Mouse (Mus musculus): ENCODE results near the gene Fxyd3.

The Fxyd3 gene

DNA sequence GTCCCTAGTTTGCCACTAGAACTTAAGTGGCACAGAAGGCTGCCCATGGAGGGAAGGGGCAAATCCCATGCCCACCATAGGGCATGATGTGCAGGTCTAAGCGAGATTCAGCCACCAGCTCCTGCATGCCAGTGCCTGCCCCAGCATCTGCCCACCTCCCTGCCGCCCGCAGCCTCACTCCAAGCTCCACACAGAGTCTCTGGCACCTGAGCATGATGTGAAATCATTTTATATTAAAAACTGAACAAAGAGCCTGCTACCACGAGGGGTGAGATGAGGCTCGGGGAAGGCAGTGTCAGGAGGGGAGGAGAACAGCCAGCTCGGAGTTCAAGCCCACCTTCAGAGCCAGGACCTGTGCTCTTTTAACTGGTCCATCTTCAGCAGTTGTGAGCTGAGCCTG, 6.2 kb downstream of the Fxyd3 start:
- DNase-seq, result no peak

DNA sequence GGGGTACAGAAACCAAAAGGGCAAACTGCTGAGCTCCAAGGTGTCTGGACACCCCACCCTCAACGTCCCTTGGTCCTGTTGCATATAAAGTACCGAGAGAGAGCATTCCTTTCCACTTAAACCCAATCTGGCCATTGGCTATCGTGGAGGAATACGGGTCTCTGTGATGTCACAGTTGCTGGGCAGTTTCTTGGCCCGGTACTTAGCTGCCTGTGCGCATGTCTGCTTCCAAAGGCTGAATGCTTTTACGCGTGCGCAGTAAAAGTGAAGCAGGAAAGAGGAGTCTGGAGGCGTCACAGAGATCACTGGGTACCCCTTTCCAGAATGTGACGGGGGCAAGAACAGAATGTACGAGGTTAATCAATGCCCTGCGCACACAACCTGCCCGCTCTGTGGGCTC, 7.0 kb downstream of the Fxyd3 start:
- DNase-seq, result no peak

DNA sequence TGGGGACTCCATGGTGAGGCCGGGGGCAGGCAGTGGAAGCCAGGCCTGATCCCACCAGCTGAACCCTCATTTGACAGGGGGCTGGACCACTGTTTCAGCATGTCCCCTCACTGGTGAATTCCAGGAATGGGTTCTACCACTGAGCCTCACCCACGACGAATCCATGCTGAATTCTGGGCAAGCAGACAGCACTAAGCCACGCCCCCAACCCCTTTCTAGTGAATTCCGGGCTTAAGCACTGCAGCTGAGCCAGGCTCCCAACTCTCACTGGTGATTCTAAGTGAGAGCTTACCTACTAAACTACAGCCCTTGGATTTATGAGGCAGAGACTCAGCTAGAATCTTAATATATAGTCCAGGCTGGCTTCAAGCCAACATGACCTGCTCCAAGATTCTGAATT, 8.7 kb downstream of the Fxyd3 start:
- DNase-seq, result peak in 1 of 2 experiments; percentile 49

DNA sequence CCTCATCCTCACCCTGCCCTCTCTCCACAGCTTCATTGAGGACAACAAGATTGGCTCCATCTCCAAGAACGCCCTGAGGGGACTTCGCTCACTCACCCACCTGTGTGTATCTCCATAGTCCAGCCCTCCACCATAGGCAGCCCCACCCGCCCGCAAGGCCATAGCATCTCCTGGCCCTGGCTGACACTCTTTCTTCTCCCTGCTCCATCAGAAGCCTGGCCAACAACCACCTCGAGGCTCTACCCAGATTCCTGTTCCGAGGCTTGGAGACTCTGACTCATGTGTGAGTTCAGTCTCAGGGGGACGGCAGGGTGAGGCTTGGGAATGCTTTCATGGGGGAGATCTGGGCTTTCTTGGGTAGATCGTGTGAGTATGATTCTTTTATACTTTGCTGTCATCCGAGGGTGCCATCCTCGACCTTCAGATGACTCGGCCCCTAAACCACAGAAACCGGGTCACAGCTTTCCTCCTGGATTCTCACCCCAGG, 13.4 kb downstream of the Fxyd3 start:
- DNase-seq, result no peak

DNA sequence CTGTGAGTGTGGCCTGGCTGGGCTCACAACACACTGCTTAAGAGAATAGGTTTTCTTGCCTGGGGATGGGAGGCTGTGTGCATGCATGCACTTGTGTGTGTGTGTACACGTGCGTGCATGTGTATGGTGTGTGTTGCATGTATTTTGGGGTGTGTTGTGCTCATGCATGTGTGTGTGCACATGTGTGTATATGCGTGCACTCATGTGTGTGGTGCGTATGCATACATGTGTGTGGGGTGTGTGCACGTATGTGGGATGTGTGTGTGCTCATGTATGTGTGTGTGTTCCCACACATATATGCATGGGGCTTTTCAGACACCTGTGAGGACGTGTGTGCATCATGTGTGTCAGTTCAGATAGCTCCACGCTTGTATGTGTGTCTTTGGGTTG, 15.9 kb downstream of the Fxyd3 start:
- DNase-seq, result peak in 1 of 2 experiments; percentile 20

DNA sequence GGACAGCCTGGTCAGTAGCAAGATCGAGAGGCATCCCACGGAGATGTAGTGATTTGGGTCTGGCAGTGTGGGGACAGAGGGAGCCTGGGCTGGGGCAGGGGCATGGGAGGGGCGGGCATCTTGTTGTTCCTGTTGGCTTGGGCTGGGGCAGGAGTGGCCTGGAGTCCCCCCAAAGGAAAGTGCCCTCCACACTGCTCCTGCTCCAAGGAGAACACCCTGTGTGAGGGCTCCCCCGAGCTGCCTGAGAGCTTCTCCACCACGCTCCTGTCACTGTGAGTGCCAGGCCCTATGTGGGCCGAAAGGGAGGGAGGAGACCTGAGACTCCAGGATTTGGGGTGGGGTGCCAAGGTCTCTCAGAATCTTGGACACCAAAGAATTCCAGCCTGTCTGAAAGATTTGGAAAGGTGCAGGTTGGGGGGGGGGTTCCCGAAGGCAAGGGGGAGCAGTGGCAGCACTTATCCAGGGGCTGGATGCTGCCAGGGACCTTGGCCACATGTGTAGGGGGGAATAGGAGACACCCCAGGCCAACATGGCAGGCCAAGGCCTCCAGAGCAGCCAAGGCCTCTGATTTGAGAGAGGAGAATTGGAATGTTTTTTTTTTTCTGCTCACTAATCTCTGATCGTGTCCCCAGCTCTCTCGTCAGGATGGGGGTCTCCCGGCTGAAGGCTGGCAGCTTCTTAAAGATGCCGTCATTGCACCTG, 16.4 kb downstream of the Fxyd3 start:
- no peak for DNase-seq

DNA sequence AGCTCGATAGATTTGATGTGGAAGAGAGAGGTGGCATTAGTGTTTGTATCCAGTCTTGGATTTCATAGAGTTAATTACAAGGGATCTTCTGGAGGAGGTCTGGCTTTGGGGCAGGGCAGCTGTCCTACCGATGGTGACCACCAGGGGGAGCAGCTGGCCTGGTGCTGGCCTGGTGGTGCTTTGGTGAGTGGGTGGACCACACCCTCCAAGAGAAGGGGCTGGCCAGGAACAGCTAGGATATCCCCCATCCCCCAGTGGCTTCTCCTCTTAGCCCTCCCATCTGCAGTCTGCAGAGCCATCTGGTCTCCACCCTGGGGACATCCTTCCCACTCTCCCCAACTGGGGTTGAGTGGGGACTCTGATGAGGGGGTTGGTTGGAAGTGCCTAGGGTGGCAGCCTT, 17.4 kb downstream of the Fxyd3 start, which contains the start of gene Lgi4:
Gene Lgi4 (plus strand): TSS at position 235 of the 400 bp plus-strand sequence.
- DNase-seq, result peak; percentile 75 to 81

DNA sequence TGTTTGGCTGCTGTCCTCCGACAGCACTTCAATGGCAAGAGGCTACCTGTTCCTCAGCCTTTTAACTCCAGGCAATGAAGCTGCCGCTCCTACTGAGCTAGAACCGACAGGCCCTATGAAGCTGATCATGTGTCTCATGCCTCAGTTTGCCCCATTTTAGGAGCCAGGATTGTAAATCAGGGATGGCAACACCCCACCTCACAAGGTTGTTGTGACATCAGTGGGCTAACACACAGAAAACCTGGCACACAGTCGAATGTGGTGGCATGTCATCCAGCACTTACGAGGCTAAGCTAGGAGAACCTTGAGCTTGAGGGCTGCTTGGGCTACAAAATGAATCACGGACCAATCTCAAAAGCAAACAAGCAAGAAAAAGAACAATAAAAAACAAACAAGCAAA, 18.3 kb downstream of the Fxyd3 start:
- DNase-seq, result no peak

DNA sequence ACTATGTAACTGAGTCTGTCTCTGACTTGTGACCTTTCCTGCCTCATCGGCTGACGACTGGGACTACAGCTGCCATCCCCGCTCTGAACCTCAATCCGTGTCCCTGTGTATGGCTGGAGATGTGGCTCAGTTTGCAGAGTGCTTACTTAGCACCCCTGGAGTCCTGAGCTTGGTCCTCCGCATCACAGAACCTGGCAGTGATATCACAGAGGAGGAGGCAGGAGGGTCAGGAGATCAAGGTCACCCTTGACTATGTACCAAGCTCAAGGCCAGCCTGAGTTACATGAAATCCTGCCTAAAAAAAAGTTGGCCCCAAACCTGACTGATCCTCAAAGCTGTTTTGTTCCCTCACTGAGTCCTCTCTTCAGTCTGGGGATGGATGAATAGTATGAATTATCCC, 18.8 kb downstream of the Fxyd3 start:
- DNase-seq, result peak in 1 of 2 experiments; percentile 17

DNA sequence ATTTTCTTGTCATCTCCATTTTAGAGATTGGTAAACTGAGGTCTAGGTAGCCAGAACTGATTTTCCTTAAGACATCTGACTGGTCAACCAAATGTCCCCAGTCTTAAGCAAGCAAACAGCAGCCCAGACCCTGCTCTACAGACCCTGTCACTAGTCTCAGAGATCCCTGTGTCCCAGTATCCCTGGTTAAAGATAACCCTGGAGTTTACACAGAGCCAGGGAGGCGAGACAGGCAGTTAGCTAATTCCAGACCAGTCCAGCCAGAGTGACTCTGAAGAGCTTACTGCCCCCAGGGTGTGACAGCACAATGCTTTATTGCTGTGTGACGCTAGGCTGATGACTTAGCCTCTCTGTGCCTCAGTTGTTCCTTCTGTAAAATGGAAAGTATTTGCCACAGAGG, 19.4 kb downstream of the Fxyd3 start, which contains the start of gene Fxyd1:
Gene Fxyd1 (minus strand): TSS at position 129 of the 400 bp plus-strand sequence.
- DNase-seq, result no peak

DNA sequence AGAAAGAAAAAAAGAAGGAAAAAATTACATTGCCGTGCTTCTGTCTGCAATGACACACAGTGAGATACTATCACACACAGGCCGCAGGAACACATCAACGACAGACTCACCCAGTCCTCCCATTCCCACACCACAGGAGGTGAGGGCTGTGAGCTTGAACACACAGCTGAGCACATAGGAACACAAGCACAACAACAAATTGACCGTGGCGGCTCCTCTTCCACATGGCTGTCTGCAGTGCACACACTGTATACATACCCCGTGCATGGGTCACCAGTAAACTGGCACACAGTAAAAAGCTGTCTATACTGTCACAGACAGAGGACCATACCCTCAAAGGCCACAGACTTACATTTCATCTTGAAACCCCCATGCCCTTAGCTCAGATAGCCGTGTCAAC, 20.1 kb downstream of the Fxyd3 start:
- no peak for DNase-seq

DNA sequence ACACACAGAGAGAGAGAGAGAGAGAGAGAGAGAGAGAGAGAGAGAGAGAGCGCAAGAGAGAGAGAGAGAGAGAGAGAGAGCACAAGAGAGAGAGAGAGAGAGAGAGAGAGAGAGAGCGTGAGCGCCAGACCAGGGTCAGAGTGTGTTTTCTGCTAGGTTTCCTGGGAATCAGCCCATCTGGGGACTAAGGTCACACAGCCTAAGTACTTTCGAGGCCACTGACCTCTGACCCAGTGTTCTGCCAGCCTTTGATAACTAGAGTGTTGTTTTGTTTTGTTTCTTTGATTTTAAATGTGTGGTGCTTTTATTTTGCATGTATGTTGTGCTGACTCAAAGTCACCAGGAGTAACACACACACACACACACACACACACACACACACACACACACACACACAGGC, 20.6 kb downstream of the Fxyd3 start:
- DNase-seq, result peak; percentile 60 to 73

DNA sequence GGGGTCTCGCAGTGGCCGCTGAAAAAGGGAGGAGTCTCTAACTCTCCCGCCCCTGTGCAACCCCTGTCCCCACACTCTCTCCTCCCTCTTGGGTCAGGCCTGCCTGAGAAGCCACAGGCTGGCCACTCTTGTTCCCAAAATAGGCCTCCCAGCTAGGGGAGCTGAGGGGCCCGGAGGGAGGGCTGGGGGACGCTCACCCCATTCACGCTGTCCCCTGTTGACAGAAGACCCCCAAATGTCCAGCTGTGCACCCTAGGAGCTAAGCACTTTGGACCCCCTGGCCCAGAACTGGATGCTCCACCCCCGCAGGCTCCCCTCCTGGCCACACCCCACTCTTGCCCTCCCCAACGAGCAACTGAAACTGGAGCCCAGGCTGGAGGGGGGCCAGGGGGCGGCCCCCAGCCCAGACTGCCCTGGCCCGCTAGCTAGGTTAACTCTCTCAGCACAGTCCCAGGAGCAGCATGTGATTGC, 21.1 kb downstream of the Fxyd3 start:
- peak; percentile 68 to 87 for DNase-seq

DNA sequence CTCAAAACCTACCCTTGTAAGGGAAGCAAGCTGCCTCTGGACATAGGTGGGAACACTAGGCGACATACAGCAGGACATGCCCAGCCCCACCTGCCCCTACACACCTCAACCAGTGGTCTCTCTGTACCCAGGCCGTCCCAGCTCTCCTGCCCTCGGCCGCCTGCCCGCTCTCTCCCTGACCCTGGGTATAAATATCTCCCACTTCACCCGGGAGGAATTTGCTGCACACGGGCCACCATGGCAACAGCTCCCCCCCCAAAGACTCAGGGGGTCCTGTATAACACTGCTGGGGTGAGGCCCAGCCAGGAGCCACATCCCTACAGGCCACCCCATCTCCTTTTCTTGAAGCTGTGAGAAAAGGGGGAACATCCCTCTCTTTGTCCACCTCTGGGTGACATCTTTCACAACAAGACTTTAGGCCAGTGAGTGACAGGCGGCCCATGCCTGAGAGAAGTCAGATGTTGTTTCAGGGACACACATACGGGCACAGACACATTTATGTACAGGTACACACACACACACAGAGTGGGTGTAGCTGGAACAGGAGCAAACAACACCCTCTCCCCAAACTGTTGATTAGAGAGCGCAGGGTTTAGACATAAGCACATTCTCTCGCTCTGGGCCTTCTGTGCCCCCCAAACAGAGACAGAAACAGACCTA, 21.7 kb downstream of the Fxyd3 start:
- DNase-seq, result peak in 1 of 2 experiments; percentile 34

DNA sequence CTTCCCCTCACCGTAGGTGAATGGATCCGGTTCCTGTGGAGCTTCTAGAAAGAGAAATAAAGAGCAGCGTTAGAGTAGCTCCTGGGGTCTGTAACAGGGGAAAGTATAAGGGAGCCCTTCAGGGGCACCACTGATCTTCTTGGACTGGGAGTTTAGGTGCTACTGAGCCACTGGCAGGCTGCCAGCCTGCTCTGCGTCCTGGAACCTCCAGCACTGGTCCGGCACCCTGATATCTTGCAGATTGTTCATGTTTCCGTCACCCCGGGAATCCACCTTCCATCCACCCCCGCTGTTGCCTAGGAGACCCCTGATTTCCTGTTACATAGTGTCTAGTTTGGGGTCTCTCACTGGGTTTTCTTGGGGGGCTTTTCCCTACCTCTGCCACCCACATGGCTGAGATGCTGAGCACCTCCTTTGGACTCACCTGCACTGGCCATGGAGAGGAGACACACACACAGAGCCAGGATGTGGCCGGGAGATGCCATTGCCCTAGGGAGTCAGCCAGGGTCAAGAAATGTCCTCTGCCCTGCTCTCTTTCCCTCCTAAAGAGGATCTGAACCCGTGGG, 22.5 kb downstream of the Fxyd3 start:
- DNase-seq, result peak; percentile 28 to 33

DNA sequence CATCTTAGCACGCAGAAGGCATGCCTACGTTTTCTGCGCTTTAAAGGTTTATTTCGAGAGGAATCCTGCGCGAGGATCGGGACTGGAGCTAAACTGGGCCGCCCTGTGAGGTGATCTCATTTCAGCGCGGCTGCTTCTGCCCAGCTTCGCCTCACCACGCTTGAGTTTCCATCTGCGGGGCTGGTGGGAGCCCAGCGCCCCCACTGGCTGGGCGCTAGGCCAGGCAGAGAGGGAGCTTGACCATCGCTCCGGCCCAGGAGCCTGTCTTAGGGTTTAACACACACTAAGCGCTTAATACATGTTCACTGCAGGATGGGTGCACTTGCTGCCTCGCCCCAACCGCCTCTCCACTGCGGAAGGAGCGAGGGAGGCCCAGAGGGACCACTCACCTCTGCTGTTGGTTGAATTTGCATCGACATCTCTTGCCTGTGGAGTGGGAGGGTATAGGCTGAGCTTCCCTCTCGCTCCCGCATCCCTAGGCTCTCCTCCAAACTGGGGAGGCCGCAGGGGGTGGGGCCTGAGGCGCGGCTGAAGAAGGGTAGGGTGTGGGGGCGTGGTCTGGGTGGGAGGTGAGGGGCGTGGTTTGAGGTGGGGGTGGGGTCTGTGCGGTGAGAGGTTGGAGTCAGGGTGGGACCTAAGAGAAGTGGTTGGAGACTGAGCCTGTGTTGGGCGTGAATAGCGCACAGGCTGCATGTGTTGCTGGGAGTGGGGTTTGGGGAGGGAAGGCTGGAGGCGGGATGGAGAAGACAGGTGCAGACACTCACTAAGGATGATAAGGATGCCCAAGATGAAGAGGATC, 23.7 kb downstream of the Fxyd3 start:
- peak in 1 of 2 experiments; percentile 51 for DNase-seq

DNA sequence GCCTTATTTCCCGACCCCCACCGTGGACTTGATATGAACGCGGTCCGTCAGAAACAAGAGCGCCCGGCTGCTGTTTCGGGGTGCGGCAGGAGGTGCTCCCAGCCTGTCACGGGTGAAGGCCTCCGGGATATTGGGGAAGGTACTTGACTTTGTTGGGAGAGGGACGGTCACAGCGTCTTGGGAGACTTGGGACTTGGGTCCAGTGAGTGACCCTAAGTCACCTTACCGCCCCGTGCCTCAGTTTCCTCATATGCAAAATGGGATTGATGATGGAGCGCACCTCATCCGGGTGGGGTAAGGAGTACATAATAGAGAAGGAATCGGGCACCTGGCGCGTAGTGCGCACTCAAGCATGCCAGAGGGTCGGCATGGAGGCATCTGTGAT, 24.3 kb downstream of the Fxyd3 start:
- DNase-seq, result peak in 1 of 2 experiments; percentile 27

DNA sequence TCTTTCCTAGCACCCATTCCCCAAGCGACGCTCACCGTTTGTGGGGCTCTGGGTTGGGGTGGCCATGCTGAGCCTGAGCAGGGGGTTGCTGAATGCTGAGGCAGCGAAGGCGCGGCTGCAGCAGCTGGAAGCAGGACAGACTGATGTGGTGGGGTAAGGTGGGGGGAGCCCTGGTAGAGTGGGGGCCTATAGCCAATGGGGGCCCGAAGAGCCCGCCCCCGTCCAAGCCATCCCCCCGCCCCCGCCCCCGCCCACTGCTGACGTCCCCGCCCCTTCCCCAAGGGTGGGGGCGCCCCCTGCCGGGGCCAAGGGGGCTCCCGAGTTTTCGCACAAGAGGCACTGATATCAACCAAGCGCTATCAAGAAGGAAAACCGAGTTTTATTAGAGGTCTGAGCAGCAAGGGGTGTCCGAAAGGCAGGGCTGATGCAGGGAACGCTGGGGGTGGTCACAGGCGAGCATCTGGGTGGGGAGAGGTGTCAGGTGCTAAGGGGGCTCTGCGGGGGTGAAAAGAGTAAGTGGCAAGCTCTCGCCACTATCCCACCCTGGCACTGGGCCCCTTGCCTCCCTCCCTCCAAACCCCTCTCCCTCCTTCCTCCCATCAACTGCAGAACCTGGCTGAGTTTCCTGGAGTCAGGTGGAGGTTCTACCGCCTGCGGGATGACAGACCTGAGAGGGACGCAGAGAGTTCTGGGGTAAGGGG, 25.0 kb downstream of the Fxyd3 start, which contains the start of gene Fxyd7:
Gene Fxyd7 (minus strand): TSS at position 147 of the 701 bp plus-strand sequence.
- DNase-seq, result peak in 1 of 2 experiments; percentile 29

DNA sequence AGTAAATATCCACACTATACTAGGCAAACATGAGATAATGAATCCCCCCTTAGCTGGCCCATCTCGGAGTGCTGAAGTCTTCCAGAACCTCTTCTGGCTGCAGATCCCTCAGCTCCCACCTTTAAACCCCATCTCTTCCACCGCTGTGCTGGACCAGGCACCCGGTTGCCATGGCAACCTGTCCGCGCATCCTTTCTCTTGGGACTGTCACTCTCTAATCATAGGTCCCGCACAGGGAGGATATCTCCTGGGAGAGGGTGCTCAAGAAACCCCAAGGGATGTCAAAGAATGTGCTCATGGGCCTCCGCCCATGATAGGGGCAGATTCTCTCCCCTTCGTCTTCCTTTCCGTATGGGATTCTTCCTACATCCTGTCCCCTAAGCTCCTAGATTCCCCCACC, 25.6 kb downstream of the Fxyd3 start:
- DNase-seq, result peak in 1 of 2 experiments; percentile 21

DNA sequence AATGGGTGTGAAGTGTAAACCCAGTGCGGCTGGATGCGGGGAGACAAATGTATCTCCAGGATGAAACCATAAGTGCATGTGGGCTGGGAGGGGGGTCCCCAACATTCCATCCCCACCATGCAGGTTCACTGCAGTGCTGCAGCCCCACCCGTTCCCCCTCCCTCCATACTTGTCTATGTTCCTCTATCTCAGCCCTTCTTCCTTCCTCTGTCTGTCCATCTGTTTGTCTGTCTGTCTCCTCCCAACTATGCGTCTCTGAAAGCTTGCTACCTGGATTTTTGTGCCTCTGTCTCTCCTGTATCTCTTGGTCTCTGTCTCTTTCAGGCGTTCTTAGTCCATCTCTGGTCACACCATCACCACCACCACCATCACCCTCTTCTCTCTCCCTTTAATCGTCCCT, 26.0 kb downstream of the Fxyd3 start:
- DNase-seq, result no peak

DNA sequence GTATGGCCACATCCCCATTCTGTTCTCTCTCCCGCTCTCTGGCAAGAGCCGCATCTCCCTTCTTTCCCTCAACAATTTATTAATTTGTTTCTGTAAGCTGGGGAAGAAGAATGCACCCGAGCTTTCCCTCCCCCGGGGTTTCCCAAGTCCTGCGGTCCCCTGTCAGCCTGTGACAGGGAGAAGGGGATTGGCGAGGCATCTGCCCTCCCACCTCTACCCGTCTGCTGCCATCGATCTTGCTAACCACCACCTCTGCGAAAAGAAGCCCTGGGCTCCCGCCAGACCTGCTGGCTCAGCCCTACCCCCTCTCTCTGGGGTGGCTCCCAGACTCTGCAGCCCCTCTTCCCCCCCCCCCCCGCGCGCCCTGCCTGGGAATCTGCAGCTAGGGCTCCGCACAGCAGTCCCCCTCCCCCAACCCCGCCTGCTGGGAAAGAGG, 26.6 kb downstream of the Fxyd3 start:
- DNase-seq, result peak in 1 of 2 experiments; percentile 31
